Mouse (Mus musculus) bone marrow, adult 2 months (tissue): Measurements from ENCODE around the gene Nphp4.

Experiments
- CTCF ChIP-seq: fragments of 200-500 bp; IDR thresholded peaks from 2 replicates; pipeline ENCODE4 v1.5.1; 2011; ENCODE audit warnings: low read length, control low read depth; ENCODE audit not compliant: control insufficient read depth, insufficient read depth
- POLR2A ChIP-seq: fragments of 200-500 bp; IDR thresholded peaks from 2 replicates; pipeline ENCODE4 v1.6.1; 2011; ENCODE audit warnings: low read depth, mild to moderate bottlenecking, control low read depth, low read length, borderline replicate concordance; ENCODE audit not compliant: control insufficient read depth

DNA sequence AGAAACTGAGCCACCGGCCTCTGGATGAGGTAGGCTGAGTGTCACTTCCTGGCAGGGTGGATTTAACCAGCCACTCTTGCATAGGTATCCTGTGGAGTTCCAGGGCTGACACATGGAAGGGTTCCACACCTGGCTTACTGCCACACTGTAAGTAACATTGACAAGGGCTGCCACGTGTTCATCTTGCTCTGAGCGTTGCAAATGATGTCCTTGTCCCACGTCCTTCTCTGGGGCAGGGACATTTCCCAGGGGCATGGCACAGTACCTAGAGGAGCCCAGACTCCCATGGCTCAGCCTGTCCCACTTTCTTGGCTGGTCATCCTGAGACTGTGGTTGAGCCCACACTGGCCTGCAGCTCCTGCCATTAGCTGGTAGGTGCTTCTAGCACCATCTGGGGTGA lies 91.5 kb downstream of the Nphp4 start:
- TF ChIP-seq POLR2A (no peak), CTCF (no peak)
